Mouse (Mus musculus): ENCODE results near the gene Sae1. TPM values are rescaled to one million over a fixed set of nuclear protein-coding genes. Genes with fewer than 3 reads are reported as not detected.

Gene Sae1
- polyA plus RNA-seq, 1 experiment from 2014 or later, result 224 TPM

GRCm38 (mm10) chr7:16404315-16405072 is 16.9 kb upstream of the Sae1 start:
- H3K4me3 ChIP-seq (replicated peaks; ENCODE audit: low read length), result no peak overlapping the region

GRCm38 (mm10) chr7:16402968-16403948 is 15.7 kb upstream of the Sae1 start:
- peak overlapping the region; percentile 100 for H3K27ac ChIP-seq
- peak overlapping the region; percentile 62 for H3K4me3 ChIP-seq (replicated peaks; ENCODE audit: low read length)
- peak overlapping the region; percentile 98 for H3K9ac ChIP-seq
- H3K4me1 ChIP-seq (replicated peaks; ENCODE audit: control insufficient read depth, insufficient read depth, low read length), result peaks cover 30% of the 10 kb centered on the region
- DNase-seq (ENCODE audit: low spot score) (peak; percentile 47), ATAC-seq (ENCODE audit: low FRiP score) (no peak)
- H3K4me2 ChIP-seq (replicated peaks), result peak overlapping the region; percentile 86
- no peaks in the 10 kb centered on the region for H3K36me3 ChIP-seq (replicated peaks; ENCODE audit: control insufficient read depth, insufficient read depth)
- H3K27me3 ChIP-seq (ENCODE audit: control insufficient read depth, insufficient read depth, low read length), result no peaks in the 10 kb centered on the region
- 16% methylated on average over 21 of the region's 21 CpGs for WGBS
- H3K9me3 ChIP-seq (ENCODE audit: control insufficient read depth, low read length), result no peaks in the 10 kb centered on the region

More at GRCm38 (mm10) chr7:16404315-16405072, 16.9 kb upstream of the Sae1 start:
- no peak for ATAC-seq (ENCODE audit: low FRiP score)
- no peak for DNase-seq (ENCODE audit: low spot score)
- Histone ChIP-seq H3K9me3 (ENCODE audit: control insufficient read depth, low read length) (no peaks in the 10 kb centered on the region), H3K4me1 (replicated peaks; ENCODE audit: control insufficient read depth, insufficient read depth, low read length) (peaks cover 30% of the 10 kb centered on the region), H3K27ac (peak overlapping the region; percentile 71), H3K9ac (peak overlapping the region; percentile 48), H3K27me3 (ENCODE audit: control insufficient read depth, insufficient read depth, low read length) (no peaks in the 10 kb centered on the region), H3K36me3 (replicated peaks; ENCODE audit: control insufficient read depth, insufficient read depth) (no peaks in the 10 kb centered on the region), H3K4me2 (replicated peaks) (peak overlapping the region; percentile 86)
- 82% methylated on average over 3 of the region's 3 CpGs for WGBS

GRCm38 (mm10) chr7:16402449-16402848 is 14.8 kb upstream of the Sae1 start:
- peaks cover 30% of the 10 kb centered on the region for H3K4me1 ChIP-seq (replicated peaks; ENCODE audit: control insufficient read depth, insufficient read depth, low read length)
- peak overlapping the region; percentile 98 for H3K9ac ChIP-seq
- no peaks in the 10 kb centered on the region for H3K27me3 ChIP-seq (ENCODE audit: control insufficient read depth, insufficient read depth, low read length)
- peak overlapping the region; percentile 100 for H3K27ac ChIP-seq
- ATAC-seq (ENCODE audit: low FRiP score) (no peak), DNase-seq (ENCODE audit: low spot score) (peak; percentile 51)
- H3K9me3 ChIP-seq (ENCODE audit: control insufficient read depth, low read length), result no peaks in the 10 kb centered on the region
- WGBS, result under 1% methylated on average over 9 of the region's 9 CpGs
- no peaks in the 10 kb centered on the region for H3K36me3 ChIP-seq (replicated peaks; ENCODE audit: control insufficient read depth, insufficient read depth)
- H3K4me2 ChIP-seq (replicated peaks), result peak overlapping the region; percentile 86
- peak overlapping the region; percentile 62 for H3K4me3 ChIP-seq (replicated peaks; ENCODE audit: low read length)

- Histone ChIP-seq H3K9me3 (ENCODE audit: control insufficient read depth, low read length) (no peaks in the 10 kb centered on the region), H3K27me3 (ENCODE audit: control insufficient read depth, insufficient read depth, low read length) (no peaks in the 10 kb centered on the region), H3K4me2 (replicated peaks) (peak overlapping the region; percentile 86), H3K36me3 (replicated peaks; ENCODE audit: control insufficient read depth, insufficient read depth) (no peaks in the 10 kb centered on the region), H3K4me3 (replicated peaks; ENCODE audit: low read length) (peak overlapping the region; percentile 62), H3K4me1 (replicated peaks; ENCODE audit: control insufficient read depth, insufficient read depth, low read length) (peaks cover 30% of the 10 kb centered on the region), H3K27ac (peak overlapping the region; percentile 100), H3K9ac (peak overlapping the region; percentile 98)
- DNase-seq (ENCODE audit: low spot score) (peak; percentile 41), ATAC-seq (ENCODE audit: low FRiP score) (no peak)
- 0% methylated on average over 17 of the region's 17 CpGs for WGBS
These were observed 14.4 kb upstream of the Sae1 start for GRCm38 (mm10) chr7:16401991-16402431.

GRCm38 (mm10) chr7:16400689-16401611 is 13.3 kb upstream of the Sae1 start, which contains the start of gene Zc3h4:
TSS of gene Zc3h4 (plus strand) at chr7:16400910.
- no peaks in the 10 kb centered on the region for H3K27me3 ChIP-seq (ENCODE audit: control insufficient read depth, insufficient read depth, low read length)
- H3K9me3 ChIP-seq (ENCODE audit: control insufficient read depth, low read length), result no peaks in the 10 kb centered on the region
- peak within 1 kb of the TSS; percentile 98 for H3K9ac ChIP-seq
- peak within 1 kb of the TSS; percentile 62 for H3K4me3 ChIP-seq (replicated peaks; ENCODE audit: low read length)
- WGBS, result under 1% methylated on average over 51 of the region's 85 CpGs
- ATAC-seq (ENCODE audit: low FRiP score) (peak; percentile 56), DNase-seq (ENCODE audit: low spot score) (peak; percentile 85)
- H3K4me2 ChIP-seq (replicated peaks), result peak within 1 kb of the TSS; percentile 86
- peak within 1 kb of the TSS; percentile 100 for H3K27ac ChIP-seq
- peaks cover 24% of the 10 kb centered on the region for H3K4me1 ChIP-seq (replicated peaks; ENCODE audit: control insufficient read depth, insufficient read depth, low read length)
- H3K36me3 ChIP-seq (replicated peaks; ENCODE audit: control insufficient read depth, insufficient read depth), result no peaks in the 10 kb centered on the region

GRCm38 (mm10) chr7:16399820-16400688 is 12.4 kb upstream of the Sae1 start:
- H3K4me1 ChIP-seq (replicated peaks; ENCODE audit: control insufficient read depth, insufficient read depth, low read length), result peaks cover 15% of the 10 kb centered on the region
- DNase-seq (ENCODE audit: low spot score), result peak; percentile 100

GRCm38 (mm10) chr7:16399098-16399819 is 11.7 kb upstream of the Sae1 start:
- DNase-seq (ENCODE audit: low spot score) (peak; percentile 91), ATAC-seq (ENCODE audit: low FRiP score) (peak; percentile 77)
- Histone ChIP-seq H3K27me3 (ENCODE audit: control insufficient read depth, insufficient read depth, low read length) (no peaks in the 10 kb centered on the region), H3K36me3 (replicated peaks; ENCODE audit: control insufficient read depth, insufficient read depth) (no peaks in the 10 kb centered on the region), H3K9me3 (ENCODE audit: control insufficient read depth, low read length) (no peaks in the 10 kb centered on the region), H3K9ac (peak overlapping the region; percentile 51), H3K4me1 (replicated peaks; ENCODE audit: control insufficient read depth, insufficient read depth, low read length) (peaks cover 7% of the 10 kb centered on the region), H3K27ac (peak overlapping the region; percentile 100), H3K4me2 (replicated peaks) (peak overlapping the region; percentile 86), H3K4me3 (replicated peaks; ENCODE audit: low read length) (peak overlapping the region; percentile 62)
- WGBS, result under 1% methylated on average over 31 of the region's 31 CpGs

More at GRCm38 (mm10) chr7:16399820-16400688, 12.4 kb upstream of the Sae1 start:
- H3K4me2 ChIP-seq (replicated peaks), result peak overlapping the region; percentile 86
- no peaks in the 10 kb centered on the region for H3K27me3 ChIP-seq (ENCODE audit: control insufficient read depth, insufficient read depth, low read length)
- peak overlapping the region; percentile 100 for H3K27ac ChIP-seq
- H3K9me3 ChIP-seq (ENCODE audit: control insufficient read depth, low read length), result no peaks in the 10 kb centered on the region
- no peaks in the 10 kb centered on the region for H3K36me3 ChIP-seq (replicated peaks; ENCODE audit: control insufficient read depth, insufficient read depth)
- peak; percentile 94 for ATAC-seq (ENCODE audit: low FRiP score)
- WGBS, result under 1% methylated on average over 77 of the region's 77 CpGs
- H3K9ac ChIP-seq, result peak overlapping the region; percentile 98
- H3K4me3 ChIP-seq (replicated peaks; ENCODE audit: low read length), result peak overlapping the region; percentile 62
